Mouse (Mus musculus): ENCODE results near the gene Nemf. TPM values are rescaled to one million over a fixed set of nuclear protein-coding genes. Genes with fewer than 3 reads are reported as not detected.

Gene Nemf
- polyA plus RNA-seq, 1 experiment from 2014 or later: 98.0 TPM

DNA sequence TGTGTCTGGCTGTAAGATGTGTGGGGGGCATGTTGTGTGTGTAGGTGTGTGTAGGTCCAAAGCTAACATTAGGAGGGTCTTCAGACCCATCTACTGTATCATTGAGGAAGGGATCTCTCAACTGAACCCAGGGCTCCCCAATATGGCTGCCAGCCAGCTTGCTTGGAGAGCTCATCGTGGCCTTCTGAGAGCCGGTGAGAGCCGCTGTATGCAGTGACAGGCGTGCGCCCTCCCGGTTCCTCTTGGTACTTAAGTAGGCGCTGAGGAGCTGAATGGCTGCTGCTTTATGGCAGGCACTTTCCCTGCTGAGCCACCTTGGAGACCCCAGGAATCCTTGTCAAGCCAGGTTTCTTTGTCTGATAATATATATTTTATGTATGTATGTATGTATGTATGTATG, 50.6 kb downstream of the Nemf start:
- 95% methylated on average over 7 of the region's 7 CpGs for WGBS
- Histone ChIP-seq H3K4me1 (replicated peaks; ENCODE audit: control insufficient read depth, insufficient read depth, low read length) (no peaks in the 10 kb centered on the region), H3K4me3 (ENCODE audit: low read depth, low read length) (no peak overlapping the region), H3K36me3 (ENCODE audit: control insufficient read depth, insufficient read depth, low read length) (peaks cover 57% of the 10 kb centered on the region), H3K27ac (ENCODE audit: low read depth, low read length) (no peak overlapping the region), H3K27me3 (ENCODE audit: control insufficient read depth, insufficient read depth, low read length) (no peaks in the 10 kb centered on the region), H3K4me2 (ENCODE audit: low read depth, low read length, severe bottlenecking) (no peak overlapping the region), H3K9me3 (ENCODE audit: control insufficient read depth, low read length) (no peaks in the 10 kb centered on the region), H3K9ac (ENCODE audit: low read length) (no peak overlapping the region)
- no peak for ATAC-seq (replicated peaks; ENCODE audit: low FRiP score)
- DNase-seq (ENCODE audit: low spot score): no peak

DNA sequence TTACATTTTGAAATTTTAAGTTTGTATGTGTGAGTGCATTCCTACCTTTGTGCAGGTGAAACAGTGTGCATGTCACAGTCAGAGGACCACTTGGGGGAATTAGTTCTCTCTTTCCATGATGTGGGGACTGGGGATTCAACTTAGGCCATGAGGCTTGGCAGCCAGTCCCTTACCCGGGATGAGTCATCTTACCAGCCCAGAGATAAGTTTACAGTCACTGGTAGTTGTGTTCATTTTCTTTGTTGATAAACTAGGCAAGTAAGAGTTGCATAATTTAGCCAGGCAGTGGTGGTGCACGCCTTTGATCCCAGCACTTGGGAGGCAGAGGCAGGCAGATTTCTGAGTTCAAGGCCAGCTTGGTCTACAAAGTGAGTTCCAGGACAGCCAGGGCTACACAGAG, 52.9 kb downstream of the Nemf start:
- ATAC-seq (replicated peaks; ENCODE audit: low FRiP score): no peak
- no peak for DNase-seq (ENCODE audit: low spot score)
- Histone ChIP-seq H3K27ac (ENCODE audit: low read depth, low read length) (no peak overlapping the region), H3K4me3 (ENCODE audit: low read depth, low read length) (no peak overlapping the region), H3K4me2 (ENCODE audit: low read depth, low read length, severe bottlenecking) (no peak overlapping the region), H3K4me1 (replicated peaks; ENCODE audit: control insufficient read depth, insufficient read depth, low read length) (no peaks in the 10 kb centered on the region), H3K36me3 (ENCODE audit: control insufficient read depth, insufficient read depth, low read length) (peaks cover 37% of the 10 kb centered on the region), H3K9me3 (ENCODE audit: control insufficient read depth, low read length) (no peaks in the 10 kb centered on the region), H3K27me3 (ENCODE audit: control insufficient read depth, insufficient read depth, low read length) (no peaks in the 10 kb centered on the region), H3K9ac (ENCODE audit: low read length) (no peak overlapping the region)
- WGBS: 95% methylated on average over 2 of the region's 2 CpGs

DNA sequence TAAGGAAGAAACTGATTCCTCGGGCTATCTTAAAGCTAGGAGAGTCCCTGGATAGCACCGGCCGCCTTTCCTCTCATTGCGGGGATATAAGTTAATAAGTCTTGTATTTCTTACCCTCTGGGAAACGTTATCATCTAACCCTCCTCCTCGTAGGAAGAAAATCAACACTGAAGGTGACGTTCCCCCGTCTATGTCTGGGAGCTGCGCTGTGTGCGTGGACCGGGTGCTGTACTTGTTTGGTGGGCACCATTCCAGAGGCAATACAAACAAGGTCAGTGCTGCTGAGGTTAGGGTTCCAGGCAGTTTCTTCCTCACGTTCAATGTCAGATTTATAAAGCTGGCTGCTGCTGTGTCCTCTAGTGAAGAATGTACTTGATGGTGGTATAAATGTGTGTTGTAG, 54.8 kb downstream of the Nemf start:
- H3K27me3 ChIP-seq (ENCODE audit: control insufficient read depth, insufficient read depth, low read length): no peaks in the 10 kb centered on the region
- H3K4me2 ChIP-seq (ENCODE audit: low read depth, low read length, severe bottlenecking): no peak overlapping the region
- peaks cover 21% of the 10 kb centered on the region for H3K36me3 ChIP-seq (ENCODE audit: control insufficient read depth, insufficient read depth, low read length)
- H3K9ac ChIP-seq (ENCODE audit: low read length): no peak overlapping the region
- no peak overlapping the region for H3K27ac ChIP-seq (ENCODE audit: low read depth, low read length)
- no peak overlapping the region for H3K4me3 ChIP-seq (ENCODE audit: low read depth, low read length)
- H3K4me1 ChIP-seq (replicated peaks; ENCODE audit: control insufficient read depth, insufficient read depth, low read length): peaks cover 4% of the 10 kb centered on the region; the same call in 1 of the 2 replicates
- 94% methylated on average over 12 of the region's 12 CpGs for WGBS
- no peaks in the 10 kb centered on the region for H3K9me3 ChIP-seq (ENCODE audit: control insufficient read depth, low read length)
- ATAC-seq (replicated peaks; ENCODE audit: low FRiP score) (no peak), DNase-seq (ENCODE audit: low spot score) (no peak)

DNA sequence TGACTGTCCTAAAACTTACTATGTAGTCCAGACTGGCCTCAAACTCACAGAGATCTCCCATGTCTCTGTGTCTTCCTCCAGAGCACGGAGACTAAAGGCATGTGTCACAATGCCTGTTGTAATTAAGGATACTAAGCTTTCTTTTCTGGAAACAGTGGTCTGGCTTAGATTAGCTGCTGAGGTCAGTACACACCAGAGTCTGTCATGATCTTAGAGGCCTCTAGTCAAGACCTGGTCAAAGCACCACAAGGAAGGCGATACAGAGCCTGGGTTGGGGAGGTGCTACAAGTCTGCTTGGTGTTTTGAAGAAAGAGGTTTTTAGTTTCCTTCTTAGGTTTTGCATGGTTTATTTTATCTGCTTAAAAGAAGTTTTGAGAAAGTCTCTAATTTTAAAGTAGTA, 56.6 kb downstream of the Nemf start:
- 82% methylated on average over 2 of the region's 2 CpGs for WGBS
- no peak overlapping the region for H3K4me3 ChIP-seq (ENCODE audit: low read depth, low read length)
- no peak overlapping the region for H3K27ac ChIP-seq (ENCODE audit: low read depth, low read length)
- peaks cover 8% of the 10 kb centered on the region for H3K36me3 ChIP-seq (ENCODE audit: control insufficient read depth, insufficient read depth, low read length)
- no peak overlapping the region for H3K9ac ChIP-seq (ENCODE audit: low read length)
- no peak for DNase-seq (ENCODE audit: low spot score)
- no peaks in the 10 kb centered on the region for H3K9me3 ChIP-seq (ENCODE audit: control insufficient read depth, low read length)
- H3K4me2 ChIP-seq (ENCODE audit: low read depth, low read length, severe bottlenecking): no peak overlapping the region
- no peak for ATAC-seq (replicated peaks; ENCODE audit: low FRiP score)
- H3K27me3 ChIP-seq (ENCODE audit: control insufficient read depth, insufficient read depth, low read length): no peaks in the 10 kb centered on the region
- peaks cover 4% of the 10 kb centered on the region; the same call in 1 of the 2 replicates for H3K4me1 ChIP-seq (replicated peaks; ENCODE audit: control insufficient read depth, insufficient read depth, low read length)

DNA sequence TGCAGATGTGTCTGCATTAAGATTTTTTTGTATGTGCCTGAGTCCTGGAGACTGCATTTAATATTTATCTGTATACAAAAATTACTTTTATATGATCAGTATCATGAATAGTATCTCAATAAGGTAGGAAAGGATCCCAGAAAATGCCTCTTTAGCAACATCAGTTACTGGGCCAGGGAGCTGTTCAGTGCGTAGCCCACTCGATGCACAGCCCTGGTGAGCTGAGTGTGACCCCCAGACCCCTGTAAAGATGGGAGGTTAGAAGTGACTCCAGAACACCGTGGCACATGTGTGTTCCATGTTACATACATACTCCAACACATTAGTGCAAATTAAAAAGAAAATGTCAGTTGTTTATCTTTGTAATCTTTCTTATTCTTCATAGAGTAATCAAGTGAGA, 57.1 kb downstream of the Nemf start:
- DNase-seq (ENCODE audit: low spot score) (no peak), ATAC-seq (replicated peaks; ENCODE audit: low FRiP score) (no peak)
- Histone ChIP-seq H3K36me3 (ENCODE audit: control insufficient read depth, insufficient read depth, low read length) (peaks cover 3% of the 10 kb centered on the region; the same call in 1 of the 2 replicates), H3K27me3 (ENCODE audit: control insufficient read depth, insufficient read depth, low read length) (no peaks in the 10 kb centered on the region), H3K4me2 (ENCODE audit: low read depth, low read length, severe bottlenecking) (no peak overlapping the region), H3K9me3 (ENCODE audit: control insufficient read depth, low read length) (no peaks in the 10 kb centered on the region), H3K4me1 (replicated peaks; ENCODE audit: control insufficient read depth, insufficient read depth, low read length) (peaks cover 4% of the 10 kb centered on the region; the same call in 1 of the 2 replicates), H3K9ac (ENCODE audit: low read length) (no peak overlapping the region), H3K27ac (ENCODE audit: low read depth, low read length) (no peak overlapping the region), H3K4me3 (ENCODE audit: low read depth, low read length) (no peak overlapping the region)
- 94% methylated on average over 3 of the region's 3 CpGs for WGBS

DNA sequence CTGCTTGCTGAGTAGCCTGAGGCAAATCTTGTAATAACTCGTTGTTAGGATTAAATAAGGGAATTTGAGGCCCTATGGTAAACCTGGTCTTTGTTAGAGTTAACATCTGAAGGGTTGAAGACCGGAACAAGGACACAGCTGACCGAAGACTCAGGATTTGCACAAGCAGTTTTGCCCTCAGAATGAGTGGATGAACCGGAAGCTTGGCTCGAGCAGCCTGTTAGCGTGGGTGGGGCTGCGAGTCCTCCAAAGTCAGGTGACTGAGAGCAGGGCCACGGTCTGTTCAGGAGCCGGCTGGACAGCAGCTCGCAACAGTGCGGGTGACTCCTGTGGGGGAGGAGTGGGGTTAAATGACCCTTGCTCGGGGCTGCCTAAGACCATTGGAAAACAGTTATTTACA, 57.7 kb downstream of the Nemf start:
- Histone ChIP-seq H3K27ac (ENCODE audit: low read depth, low read length) (no peak overlapping the region), H3K4me3 (ENCODE audit: low read depth, low read length) (no peak overlapping the region), H3K9ac (ENCODE audit: low read length) (no peak overlapping the region), H3K27me3 (ENCODE audit: control insufficient read depth, insufficient read depth, low read length) (no peaks in the 10 kb centered on the region), H3K9me3 (ENCODE audit: control insufficient read depth, low read length) (no peaks in the 10 kb centered on the region), H3K36me3 (ENCODE audit: control insufficient read depth, insufficient read depth, low read length) (peaks cover 3% of the 10 kb centered on the region; the same call in 1 of the 2 replicates), H3K4me2 (ENCODE audit: low read depth, low read length, severe bottlenecking) (no peak overlapping the region), H3K4me1 (replicated peaks; ENCODE audit: control insufficient read depth, insufficient read depth, low read length) (peaks cover 4% of the 10 kb centered on the region; the same call in 1 of the 2 replicates)
- no peak for ATAC-seq (replicated peaks; ENCODE audit: low FRiP score)
- DNase-seq (ENCODE audit: low spot score): no peak
- WGBS: 74% methylated on average over 12 of the region's 12 CpGs

DNA sequence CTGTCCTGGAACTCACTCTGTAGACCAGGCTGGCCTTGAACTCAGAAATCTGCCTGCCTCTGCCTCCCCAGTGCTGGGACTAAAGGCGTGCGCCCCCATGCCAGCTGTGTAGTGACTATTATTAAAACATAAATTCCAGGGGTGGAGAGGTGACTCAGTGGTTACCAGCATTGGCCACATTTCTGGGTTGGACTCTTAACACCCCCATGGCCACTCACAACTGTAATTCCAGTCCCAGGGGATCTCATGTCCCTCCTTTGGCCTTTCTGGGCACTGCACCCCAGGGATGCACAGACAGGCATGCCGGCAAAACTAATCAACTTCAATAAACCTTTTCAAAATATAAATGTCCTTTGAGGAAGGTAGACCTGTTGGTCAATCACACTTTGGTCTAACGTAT, 58.7 kb downstream of the Nemf start:
- no peak for ATAC-seq (replicated peaks; ENCODE audit: low FRiP score)
- peaks cover 4% of the 10 kb centered on the region; the same call in 1 of the 2 replicates for H3K4me1 ChIP-seq (replicated peaks; ENCODE audit: control insufficient read depth, insufficient read depth, low read length)
- H3K9ac ChIP-seq (ENCODE audit: low read length): no peak overlapping the region; the same call in 1 of the 2 replicates
- H3K9me3 ChIP-seq (ENCODE audit: control insufficient read depth, low read length): no peaks in the 10 kb centered on the region
- DNase-seq (ENCODE audit: low spot score): no peak
- no peaks in the 10 kb centered on the region for H3K27me3 ChIP-seq (ENCODE audit: control insufficient read depth, insufficient read depth, low read length)
- H3K27ac ChIP-seq (ENCODE audit: low read depth, low read length): no peak overlapping the region
- H3K4me2 ChIP-seq (ENCODE audit: low read depth, low read length, severe bottlenecking): peak overlapping the region; percentile 35
- H3K4me3 ChIP-seq (ENCODE audit: low read depth, low read length): no peak overlapping the region; the same call in 1 of the 2 replicates
- no peaks in the 10 kb centered on the region; the same call in 1 of the 2 replicates for H3K36me3 ChIP-seq (ENCODE audit: control insufficient read depth, insufficient read depth, low read length)
- 92% methylated on average over 4 of the region's 4 CpGs for WGBS

DNA sequence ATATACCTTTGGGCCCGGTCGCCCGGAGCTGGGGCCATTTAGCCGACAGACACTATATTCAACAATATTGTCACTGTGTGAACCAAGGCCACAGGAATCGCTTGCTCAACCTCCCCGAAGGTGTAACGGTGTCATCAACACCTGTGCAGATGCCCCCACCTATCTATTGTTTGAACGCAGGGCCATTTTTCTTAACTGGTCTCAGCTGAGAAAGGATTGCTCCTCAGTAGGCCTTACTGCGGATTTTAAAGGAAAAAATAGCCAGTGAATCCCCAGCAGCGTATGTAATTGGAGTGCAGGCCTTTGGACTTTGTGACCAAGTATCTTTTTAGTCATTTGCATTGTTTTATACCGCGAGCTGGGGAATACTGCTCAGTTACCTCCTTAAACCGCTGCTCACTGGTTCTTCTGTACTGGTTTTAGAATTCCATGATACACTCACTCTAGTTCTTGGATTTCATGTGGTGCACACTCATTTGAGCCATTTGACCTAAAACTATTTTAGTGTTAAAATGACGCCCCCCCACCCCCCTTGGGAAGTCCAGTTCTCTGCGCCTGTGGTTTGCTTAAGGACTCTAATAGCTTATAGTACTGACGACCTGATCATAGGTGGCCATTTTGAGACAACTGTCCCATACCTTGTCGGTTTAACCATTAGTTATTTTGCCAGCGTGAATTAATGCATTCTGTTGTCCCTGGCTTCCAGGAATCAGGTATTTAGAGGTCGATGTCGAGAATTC, 59.4 kb downstream of the Nemf start:
- Histone ChIP-seq H3K4me2 (ENCODE audit: low read depth, low read length, severe bottlenecking) (peak overlapping the region; percentile 68), H3K36me3 (ENCODE audit: control insufficient read depth, insufficient read depth, low read length) (no peaks in the 10 kb centered on the region; the same call in 1 of the 2 replicates), H3K9me3 (ENCODE audit: control insufficient read depth, low read length) (no peaks in the 10 kb centered on the region), H3K27me3 (ENCODE audit: control insufficient read depth, insufficient read depth, low read length) (no peaks in the 10 kb centered on the region), H3K4me1 (replicated peaks; ENCODE audit: control insufficient read depth, insufficient read depth, low read length) (peaks cover 4% of the 10 kb centered on the region; the same call in 1 of the 2 replicates), H3K27ac (ENCODE audit: low read depth, low read length) (peak overlapping the region; percentile 90), H3K9ac (ENCODE audit: low read length) (peak overlapping the region; percentile 98), H3K4me3 (ENCODE audit: low read depth, low read length) (peak overlapping the region; percentile 94)
- no peak; the same call in 1 of the 2 replicates for ATAC-seq (replicated peaks; ENCODE audit: low FRiP score)
- WGBS: 21% methylated on average over 20 of the region's 20 CpGs
- no peak for DNase-seq (ENCODE audit: low spot score)

Measured in forebrain, embryonic 11.5 days (tissue).